Mouse (Mus musculus): ENCODE measurements around the gene Gm6482. TPM values are rescaled to one million over a fixed set of nuclear protein-coding genes. Genes with fewer than 3 reads are reported as not detected.
"Not testable (repeated sequence)": the region's sequence is repeated elsewhere in the genome, so short reads cannot be mapped to it uniquely, and the experiment has no call there.

Gm6482 gene
- not detected for polyA plus RNA-seq (2017; shearing (Covaris generic))

DNA sequence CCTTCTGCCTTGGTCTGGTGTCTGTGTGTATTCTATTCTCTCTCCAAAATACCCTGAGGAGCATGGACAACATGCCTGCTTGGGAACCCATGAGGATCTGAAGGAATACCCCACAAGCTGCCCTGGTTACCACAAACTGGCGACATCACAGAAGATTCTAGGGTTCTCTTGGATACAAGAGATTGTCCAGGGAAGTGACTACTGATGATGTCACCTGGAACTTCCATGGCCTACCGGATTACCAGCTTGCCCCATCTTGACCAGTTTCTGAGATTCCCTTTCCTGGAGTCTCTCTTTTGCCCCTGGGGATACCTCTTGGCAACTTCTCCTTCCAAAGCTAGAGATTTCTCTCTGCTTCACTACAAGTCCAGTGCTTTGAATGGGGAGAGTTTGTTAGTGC is at the start of gene Gm6482:
TSS of gene Gm6482 (minus strand) at position 101 of the 400 bp plus-strand sequence.
- not testable (repeated sequence) for ATAC-seq

DNA sequence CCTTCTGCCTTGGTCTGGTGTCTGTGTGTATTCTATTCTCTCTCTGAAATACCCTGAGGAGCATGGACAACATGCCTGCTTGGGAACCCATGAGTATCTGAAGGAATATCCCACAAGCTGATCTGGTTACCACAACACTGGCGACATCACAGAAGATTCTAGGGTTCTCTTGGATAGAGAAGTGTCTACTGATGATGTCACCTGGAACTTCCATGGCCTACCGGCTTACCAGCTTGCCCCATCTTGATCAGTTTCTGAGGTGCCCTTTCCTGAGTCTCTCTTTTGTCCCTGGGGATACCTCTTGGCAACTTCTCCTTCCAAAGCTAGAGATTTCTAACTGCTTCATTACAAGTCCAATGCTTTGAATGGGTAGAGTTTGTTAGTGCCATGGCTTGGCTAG is 45.3 kb upstream of the Gm6482 start, which contains the start of gene Gm7954:
TSS of gene Gm7954 (minus strand) at position 101 of the 400 bp plus-strand sequence.
- ATAC-seq: not testable (repeated sequence)

DNA sequence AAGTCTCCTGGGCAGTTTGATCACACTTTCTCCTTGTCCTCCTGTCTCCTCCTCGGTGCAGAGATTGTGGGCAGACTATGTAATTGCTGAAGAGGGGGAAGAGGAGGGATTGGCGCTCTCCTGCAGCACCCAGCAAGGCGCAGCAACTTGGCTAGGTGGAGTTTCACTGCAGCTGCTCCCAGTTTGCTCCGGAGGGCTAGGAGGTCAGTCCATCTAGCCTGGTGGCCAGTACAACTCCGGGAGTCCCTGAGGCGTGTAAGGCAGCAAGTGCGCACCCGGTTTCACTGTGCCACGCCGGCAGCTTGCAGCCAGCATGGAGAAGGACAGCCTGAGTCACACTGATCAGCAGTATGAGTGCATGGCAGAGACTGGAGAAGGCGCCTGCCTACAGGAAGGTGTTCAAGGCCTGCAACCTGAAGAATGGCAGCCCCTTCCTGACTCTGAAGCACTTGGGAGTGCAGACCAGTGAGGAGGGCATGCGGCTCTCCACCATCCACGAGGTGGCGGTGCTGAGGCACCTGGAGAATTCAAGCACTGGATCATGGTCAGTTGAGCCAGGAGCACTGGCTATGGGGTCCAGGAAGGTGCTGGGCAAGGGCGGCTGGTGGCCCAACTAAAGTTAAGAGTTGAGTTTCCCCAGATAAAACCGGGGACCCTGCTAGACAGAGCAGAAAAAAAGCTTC is 17.5 kb upstream of the Gm6482 start:
- ATAC-seq: not testable (repeated sequence)

GRCm38 (mm10) chr14:41424694-41425093 is 16.6 kb upstream of the Gm6482 start:
- not testable (repeated sequence) for ATAC-seq

DNA sequence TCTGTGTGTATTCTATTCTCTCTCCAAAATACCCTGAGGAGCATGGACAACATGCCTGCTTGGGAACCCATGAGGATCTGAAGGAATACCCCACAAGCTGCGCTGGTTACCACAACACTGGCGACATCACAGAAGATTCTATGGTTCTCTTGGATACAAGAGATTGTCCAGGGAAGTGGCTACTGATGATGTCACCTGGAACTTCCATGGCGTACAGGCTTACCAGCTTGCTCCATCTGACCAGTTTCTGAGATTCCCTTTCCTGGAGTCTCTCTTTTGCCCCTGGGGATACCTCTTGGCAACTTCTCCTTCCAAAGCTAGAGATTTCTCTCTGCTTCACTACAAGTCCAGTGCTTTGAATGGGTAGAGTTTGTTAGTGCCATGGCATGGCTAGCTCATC is 21.8 kb downstream of the Gm6482 start, which contains the start of gene Gm7945:
TSS of gene Gm7945 (minus strand) at position 101 of the 400 bp plus-strand sequence.
- ATAC-seq: not testable (repeated sequence)

Other genes with a start within 250 kb of the Gm6482 start
- not detected for gene Sftpd, start 223.1 kb downstream of the Gm6482 start, polyA plus RNA-seq (2017; shearing (Covaris generic))
- not detected for gene Gm2832, start 129.5 kb downstream of the Gm6482 start, polyA plus RNA-seq (2017; shearing (Covaris generic))
- gene Gm5798, start 59.7 kb downstream of the Gm6482 start, polyA plus RNA-seq (2017; shearing (Covaris generic)): not detected
- gene Gm7945, start 21.9 kb downstream of the Gm6482 start, polyA plus RNA-seq (2017; shearing (Covaris generic)): not detected
- not detected for gene Gm7954, start 45.2 kb upstream of the Gm6482 start, polyA plus RNA-seq (2017; shearing (Covaris generic))
- not detected for gene Gm3486, start 81.2 kb upstream of the Gm6482 start, polyA plus RNA-seq (2017; shearing (Covaris generic))
- not detected for gene Gm7970, start 147.3 kb upstream of the Gm6482 start, polyA plus RNA-seq (2017; shearing (Covaris generic))
- not detected for gene 1700049E17Rik2, start 164.9 kb upstream of the Gm6482 start, polyA plus RNA-seq (2017; shearing (Covaris generic))
- gene Gm3072, start 216.3 kb upstream of the Gm6482 start, polyA plus RNA-seq (2017; shearing (Covaris generic)): not detected
- gene Gm3676, start 238.2 kb upstream of the Gm6482 start, polyA plus RNA-seq (2017; shearing (Covaris generic)): not detected

All from activated CD4-positive, CD25-positive, alpha-beta regulatory T cell, adult 4 months (primary cell).